Mouse (Mus musculus) left cerebral cortex, postnatal 4 days (tissue): ENCODE data around the gene Abhd17b. TPM values are rescaled to one million over a fixed set of nuclear protein-coding genes. Genes with fewer than 3 reads are reported as not detected.
"Not testable (repeated sequence)": the region's sequence is repeated elsewhere in the genome, so short reads cannot be mapped to it uniquely, and the experiment has no call there.

ENCODE experiments used
- DNase-seq: peaks from one replicate; pipeline ENCODE4 v3.0.0-alpha.2; 2022
- intact Hi-C: fragments of 180-260 bp; cut with DNase I; formaldehyde crosslinking; loops from one replicate; pipeline ENCODE4 v1.15.1; 2025
- total RNA-seq, 2 experiments: library from RNA; stranded (reverse); gene quantifications; 2 replicates each; pipeline ENCODE4 v1.2.3; 2021

The Abhd17b gene
- total RNA-seq: 10 to 100 TPM; 51.1 to 52.9 TPM

DNA sequence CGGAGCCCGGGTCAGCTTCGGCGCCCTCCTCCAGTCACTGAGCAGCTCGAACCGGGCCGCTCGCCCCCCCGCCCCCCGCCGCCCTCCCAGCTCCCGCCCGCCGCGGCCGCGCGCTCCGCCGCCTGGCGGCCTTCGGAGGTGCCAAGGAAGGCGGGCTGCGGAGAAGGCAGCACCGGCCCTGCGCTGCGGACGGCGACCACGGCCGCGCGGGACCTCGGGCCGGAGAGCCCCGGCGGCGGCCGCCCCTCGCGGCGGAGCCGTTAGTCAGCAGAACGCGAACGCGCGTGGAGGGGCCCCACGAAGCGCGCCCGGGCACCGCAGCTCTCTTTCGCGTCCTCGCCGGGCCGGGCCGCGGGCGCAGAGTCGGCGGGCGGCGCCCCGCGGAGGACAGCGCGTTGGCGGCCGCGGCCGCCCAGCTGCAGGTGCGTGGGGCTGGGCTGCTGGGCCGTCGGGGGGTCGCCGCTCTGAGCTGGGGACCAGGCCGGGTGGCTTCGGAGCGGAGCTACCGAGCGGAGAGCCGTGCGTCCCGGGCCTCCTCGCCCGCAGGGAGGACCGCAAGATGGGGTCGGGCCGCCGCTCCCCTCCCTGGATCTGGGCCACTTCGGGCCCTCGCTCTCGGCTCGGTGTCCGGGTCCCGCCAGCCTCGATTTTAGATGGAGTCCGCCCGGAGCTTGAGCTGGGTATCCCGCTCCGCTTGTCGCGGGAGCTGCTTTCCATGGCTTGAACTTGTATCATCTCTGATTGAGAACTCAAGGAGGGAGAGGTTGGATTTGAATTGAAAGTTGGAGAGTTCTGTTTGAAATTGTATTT, at the start of gene Abhd17b:
TSS of gene Abhd17b (plus strand) at position 14 of the 810 bp plus-strand sequence.
- intact Hi-C loops: loop anchor here (5.0 kb wide), 1 partner anchor 81 kb away; no protein-coding TSS in a partner anchor
- DNase-seq: peak; percentile 67

DNA sequence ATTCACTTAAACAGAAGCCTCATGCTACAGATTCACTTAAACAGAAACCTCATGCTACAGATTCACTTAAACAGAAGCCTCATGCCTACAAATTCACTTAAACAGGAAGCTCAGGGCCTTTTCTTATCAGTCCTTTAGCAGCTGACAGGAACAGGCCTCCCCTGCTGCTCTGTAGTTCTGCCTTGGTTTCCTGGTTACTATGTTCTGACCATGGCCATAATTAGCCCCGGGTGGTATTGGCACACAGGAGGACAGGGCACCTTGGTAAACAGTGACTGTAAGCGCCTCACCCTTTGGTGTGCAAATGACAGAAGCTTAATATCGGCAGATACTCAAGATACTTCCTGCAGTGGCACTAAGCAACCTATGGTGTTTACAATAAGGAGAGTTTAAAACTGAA, 49.1 kb upstream of the Abhd17b start:
- intact Hi-C loops: no loop called here
- no peak for DNase-seq

DNA sequence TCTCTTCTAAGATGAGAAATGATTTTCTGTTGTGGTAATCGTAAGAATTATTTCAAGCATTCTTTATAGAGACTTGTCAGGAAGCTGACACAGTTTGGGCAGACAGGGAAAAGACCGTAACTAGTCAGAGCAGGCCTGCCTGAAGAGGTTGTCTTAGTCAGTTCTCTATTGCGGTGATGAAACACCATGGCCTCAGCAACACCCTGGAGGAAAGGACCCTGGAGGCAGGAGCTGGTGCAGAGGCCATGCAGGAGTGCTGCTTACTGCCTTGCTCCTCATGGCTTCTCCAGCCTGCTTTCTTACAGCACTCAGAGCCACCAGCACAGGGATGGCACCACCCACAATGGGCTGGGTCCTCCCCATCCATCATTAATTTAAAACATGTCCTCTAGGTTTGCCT, 47.7 kb upstream of the Abhd17b start:
- no peak for DNase-seq
- intact Hi-C loops: no loop called here

DNA sequence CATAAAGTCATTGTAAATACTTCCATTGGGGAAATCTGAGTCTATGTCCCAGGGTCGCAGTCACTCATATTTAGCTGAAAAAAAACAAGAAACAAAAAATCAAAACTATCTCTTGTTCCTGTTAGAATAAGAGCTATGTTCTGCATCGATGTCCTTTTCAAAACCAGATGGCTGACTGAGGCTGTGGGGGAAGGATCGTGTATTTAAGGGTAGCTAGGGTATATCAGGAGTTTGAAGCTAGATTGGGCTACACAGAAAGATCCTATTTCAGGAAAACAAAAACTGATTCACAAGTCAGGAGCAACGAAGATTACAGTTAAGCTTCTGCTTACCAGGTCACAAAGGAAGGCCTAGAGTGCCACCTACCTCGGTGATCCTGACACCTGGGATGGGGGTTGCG, 42.7 kb upstream of the Abhd17b start:
- no peak for DNase-seq
- intact Hi-C loops: no loop called here

DNA sequence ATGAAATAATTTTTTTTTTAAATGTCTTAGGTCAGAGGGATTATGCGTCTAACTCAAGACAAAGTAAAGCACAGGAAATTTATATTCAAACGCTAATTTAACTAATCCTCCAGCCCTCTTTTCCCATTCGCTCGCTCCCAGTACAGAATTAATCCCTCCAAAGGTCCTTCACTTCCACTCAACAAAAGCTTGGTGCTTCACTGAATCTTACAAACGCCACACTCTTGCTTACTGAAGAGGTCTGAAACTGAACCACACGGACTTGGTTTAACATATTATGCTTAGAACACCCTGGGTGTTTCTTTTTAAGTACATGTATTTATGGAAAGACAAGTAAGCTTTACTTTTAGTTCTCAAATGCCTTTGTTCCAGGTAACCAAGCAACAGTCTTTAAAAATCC, 41.7 kb upstream of the Abhd17b start:
- intact Hi-C loops: no loop called here
- no peak for DNase-seq

DNA sequence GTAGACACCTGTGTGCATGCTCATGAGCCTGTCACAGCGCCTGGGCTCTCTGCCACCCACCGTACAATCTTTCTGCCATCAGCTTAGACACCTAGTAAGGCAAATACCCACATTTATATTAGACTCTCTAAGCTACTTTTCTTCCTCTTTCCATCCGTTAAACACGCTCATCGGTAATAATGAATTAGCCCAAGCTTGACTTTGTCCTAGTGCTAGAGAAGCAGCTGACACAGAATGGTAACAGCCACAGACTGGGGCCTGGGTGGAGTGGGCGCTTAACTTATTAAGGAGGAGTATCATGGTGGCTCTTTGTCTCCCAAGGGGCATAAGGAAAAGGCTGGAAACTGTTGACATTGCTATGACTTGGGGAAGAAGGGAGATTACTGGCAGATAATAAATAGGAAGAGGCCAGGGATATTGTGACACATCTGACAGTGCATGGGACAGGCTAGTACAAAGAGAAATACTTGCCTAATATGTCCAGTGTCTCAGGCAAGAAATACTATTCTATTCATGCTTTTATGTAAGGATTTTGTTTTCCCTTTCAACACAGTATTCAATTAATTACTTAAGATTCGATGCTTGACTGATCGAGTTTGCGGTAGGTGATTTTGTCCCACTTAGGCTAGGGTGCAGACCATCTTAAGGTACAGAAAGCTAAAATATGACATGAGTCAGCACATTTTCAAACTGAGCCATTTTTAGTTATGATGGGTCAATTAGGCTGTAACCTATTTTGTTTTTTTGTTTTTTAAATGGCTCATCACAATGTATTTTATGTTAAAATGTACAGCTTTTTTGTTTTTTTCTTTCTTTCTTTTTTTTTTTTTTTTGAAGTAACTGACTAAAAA, 41.0 kb upstream of the Abhd17b start:
- intact Hi-C loops: no loop called here
- no peak for DNase-seq

DNA sequence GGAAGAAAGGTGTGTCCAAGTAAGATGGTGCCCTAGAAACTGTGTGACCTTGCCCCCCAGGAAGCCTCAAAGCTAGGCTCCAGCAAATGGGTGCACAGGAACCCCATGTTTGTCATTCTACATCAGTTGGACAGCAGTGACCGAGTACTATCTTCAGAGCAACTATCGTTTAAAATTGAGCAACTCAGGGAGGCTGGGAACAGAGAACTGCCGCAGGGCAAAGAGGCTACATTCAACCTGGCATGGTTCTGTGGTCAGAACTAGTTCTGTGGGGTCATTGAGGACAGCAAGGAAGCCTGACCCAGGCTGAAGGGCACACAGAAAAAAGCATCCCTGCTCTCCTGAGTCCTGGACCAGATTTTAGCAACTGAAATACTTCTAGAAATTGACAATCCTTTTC, 37.2 kb upstream of the Abhd17b start:
- no peak for DNase-seq
- intact Hi-C loops: no loop called here

DNA sequence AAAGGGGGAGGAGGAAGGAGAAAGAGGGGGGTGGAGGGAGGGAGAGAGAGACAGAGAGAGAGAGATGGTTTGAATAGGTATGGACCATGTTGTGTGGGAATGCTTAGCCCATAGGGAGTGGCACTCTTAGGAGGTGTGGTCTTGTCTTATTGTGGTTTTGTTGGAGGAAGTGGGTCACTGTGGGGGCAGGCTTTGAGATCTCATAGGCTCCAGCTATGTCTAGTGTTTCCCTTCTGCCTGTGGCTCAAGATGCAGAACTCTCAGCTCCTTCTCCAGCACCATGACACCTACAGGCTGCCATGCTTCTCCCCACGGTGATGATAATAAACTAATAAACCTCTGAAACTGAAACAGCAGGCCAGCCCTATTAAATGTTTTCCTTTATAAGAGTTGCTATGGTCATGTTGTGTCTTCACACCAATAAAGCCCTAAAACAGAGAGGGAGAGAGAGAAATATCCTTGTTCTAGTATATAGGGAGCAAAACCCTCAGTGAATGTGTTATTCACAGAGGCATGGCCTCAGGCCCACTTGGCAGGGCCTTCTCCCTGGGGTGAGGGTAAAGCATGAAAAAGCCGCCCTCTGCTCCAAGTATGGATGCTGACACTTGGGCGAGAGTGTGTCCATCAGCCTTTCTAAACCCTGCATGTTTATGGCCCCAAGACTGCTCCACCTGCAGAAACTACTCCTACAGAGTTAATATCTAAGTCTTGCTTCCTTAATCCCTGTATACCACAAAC, 29.4 kb upstream of the Abhd17b start:
- intact Hi-C loops: no loop called here
- peak; percentile 60 for DNase-seq

DNA sequence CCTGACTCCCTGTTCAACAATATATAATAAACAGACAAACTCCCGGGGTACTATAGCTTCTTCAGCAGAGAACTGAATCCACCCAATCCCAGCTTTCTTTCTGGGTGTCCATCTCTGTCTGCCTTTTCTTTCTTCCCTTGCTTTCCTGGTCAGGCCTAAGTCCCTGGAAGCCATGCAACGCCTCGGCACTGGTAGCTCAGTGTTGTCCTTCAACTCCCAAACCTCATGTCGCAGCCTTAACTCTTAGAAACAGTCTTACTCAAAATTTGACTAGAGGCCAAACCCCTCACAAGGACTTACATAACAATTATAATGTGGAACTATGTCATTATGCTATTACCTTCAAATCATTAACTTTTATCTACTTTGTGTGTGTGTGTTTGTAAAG, 28.8 kb upstream of the Abhd17b start:
- intact Hi-C loops: no loop called here
- DNase-seq: no peak

DNA sequence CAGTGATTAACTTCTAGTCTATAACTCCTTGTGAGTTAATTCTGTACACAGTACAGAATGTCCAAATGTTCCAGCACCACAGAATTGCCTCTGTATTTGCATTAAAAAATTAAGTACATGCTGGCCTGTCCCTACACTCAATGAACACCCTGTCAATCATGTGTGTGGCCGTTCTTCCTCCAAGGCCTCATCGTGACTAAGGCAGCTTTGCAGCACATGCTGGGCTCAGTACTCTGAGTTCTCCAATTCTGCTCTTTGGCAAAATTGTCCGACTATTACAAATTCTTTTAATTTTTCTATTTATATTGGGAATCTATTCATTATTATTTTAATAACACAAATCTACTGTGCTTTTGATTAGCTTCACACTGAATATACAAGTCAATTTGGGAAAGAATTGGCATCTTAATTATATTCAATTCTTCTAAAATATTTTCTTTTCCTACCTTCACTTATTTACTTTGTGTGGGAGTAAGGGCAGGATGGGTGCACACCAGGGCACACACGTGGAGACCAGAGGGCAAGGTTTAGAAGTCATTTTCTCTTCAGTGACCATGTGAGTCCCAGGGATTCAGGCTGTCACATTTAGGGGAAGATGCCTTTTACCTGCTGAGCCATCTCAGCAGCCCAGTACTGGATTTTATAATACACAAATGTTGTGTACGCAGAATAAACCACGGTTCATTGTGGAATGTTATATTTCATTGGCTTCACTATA, 26.6 kb upstream of the Abhd17b start:
- no peak for DNase-seq
- intact Hi-C loops: no loop called here

DNA sequence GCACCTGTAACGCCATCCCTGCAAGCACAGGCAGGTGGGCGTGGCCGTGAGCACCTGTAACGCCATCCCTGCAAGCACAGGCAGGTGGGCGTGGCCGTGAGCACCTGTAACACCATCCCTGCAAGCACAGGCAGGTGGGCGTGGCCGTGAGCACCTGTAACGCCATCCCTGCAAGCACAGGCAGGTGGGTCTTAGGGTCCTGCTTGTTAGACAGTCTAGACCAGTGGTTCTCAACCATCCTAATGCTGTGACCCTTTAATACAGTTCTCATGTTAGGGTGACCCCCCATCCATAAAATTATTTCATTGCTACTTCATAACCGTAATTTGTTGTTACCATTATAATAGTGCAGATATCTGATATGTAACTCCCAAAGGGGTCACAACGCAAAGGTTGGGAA, 24.5 kb upstream of the Abhd17b start:
- DNase-seq, intact Hi-C loops: not testable (repeated sequence)

DNA sequence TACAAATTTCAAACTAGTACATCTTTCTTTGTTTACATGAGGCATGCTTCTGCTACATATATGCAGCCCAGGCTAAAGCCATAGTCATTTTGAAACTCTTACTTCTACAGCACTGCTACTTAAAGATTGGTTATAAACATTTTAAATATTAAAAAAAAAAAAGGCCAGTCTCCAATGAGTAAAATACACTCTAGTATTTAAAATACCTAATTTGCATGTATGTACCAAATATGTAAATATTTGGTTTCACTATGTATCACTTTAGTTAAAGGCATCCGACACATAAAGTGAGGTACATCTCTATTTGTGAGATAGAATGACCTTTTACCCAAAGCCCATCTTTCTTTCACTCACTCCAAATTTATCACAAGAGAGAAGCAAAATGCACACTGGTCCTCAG, 24.0 kb upstream of the Abhd17b start:
- DNase-seq: no peak
- intact Hi-C loops: no loop called here

DNA sequence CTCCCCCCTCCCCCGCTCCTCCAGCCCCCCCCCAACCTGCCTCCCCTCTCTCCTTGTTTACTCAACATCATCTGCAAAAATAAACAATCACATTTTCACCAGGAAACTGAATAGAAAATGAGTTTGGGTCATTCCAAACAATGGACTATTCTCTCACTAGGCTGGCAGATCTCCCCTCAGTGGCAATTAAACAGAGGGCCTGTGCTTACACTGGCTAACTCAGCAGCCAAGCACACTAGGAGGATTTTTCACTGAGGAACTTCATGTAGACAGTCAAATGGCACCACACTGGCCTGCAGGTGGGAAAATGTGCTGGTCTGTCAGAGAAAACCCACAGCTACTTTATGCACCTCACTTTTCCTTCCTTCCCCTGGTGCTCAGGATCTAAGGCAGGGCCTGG, 23.5 kb upstream of the Abhd17b start:
- intact Hi-C loops: no loop called here
- DNase-seq: no peak

DNA sequence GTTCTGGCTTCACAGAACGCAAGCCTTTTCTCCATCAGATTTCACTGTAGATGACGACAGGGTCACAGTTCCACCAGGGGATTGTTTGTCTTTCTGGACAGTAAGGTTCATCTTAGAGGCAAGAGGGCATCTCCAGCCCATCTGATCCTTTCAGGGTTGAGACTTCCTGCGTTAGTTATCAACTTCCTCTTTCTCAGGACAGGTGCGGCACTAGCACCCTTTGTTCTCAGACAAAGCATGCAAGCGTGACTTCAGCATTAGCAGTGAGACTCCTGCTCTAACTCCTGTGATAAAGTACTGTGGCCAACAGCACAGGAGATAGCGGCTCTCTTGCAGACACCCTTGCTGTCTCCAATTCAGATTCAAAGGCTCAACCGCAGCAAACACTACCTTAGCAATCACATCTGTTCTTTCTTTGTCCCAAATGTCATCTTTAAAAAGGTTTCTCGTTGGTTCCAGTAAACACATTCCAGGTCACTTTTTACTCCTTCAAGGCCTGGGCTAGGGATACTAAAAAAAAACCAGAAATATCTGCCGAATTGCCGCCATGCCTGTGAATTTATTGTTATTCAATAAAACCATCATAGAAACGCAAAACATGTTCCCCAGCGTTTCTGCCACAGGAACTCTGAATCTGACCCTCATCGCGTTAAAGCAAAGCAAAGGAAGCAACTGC, 22.2 kb upstream of the Abhd17b start:
- no peak for DNase-seq
- intact Hi-C loops: no loop called here

DNA sequence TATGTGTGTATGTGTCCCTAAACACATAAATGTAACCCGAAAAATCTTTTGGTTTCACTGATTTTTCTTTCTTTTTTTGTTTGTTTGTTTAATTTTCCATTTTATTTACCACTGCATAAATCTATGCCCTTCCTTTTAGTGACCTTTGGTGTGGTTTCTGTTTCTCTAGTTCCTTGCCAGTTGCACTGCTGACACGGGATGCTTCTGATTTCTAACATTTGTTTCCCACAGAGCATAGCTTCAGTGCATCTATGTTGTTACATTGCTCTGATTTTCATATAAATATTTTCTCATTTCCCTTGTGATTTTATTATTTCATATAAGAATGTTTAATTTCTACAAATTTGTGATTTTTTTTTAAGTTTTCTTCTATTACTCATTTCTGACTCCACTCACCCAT, 17.6 kb upstream of the Abhd17b start:
- no peak for DNase-seq
- intact Hi-C loops: no loop called here

DNA sequence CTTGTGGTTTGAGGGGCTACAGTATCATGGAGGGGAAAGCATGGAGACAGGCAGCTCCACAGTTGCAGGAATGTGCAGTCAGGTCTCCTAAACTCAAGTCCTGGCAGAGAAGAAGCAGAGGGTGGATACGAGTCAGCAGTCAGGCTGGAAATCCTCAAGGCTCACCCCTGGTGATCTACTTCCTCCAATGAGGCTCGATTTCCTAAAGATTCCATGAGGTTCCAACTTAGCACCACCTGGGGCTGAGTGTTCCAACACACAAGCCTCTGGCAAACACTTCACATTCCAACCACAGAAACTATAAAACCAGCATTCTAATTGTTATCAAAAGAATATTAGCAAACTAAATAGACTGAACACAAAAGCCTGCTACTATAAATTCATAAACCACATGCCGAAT, 16.1 kb upstream of the Abhd17b start:
- no peak for DNase-seq
- intact Hi-C loops: no loop called here

DNA sequence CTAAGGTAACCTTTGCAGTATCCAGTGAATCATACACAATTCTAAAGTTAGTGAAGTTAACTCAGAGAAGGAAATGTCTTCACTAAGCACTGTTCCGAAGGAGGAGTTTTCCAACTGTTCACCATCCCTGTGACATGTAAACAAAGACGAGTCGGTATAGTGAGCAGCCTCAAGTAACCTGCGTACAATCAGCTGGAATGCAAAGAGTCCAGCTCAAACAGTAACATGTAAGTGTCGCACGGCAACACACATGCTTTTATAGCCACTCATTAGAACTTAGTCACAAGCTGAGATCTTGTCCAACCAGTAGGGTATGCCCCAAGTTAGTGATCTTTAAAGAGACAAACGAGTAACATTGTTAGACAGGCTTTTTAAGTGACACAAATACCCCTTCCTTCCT, 15.3 kb upstream of the Abhd17b start:
- intact Hi-C loops: no loop called here
- no peak for DNase-seq

DNA sequence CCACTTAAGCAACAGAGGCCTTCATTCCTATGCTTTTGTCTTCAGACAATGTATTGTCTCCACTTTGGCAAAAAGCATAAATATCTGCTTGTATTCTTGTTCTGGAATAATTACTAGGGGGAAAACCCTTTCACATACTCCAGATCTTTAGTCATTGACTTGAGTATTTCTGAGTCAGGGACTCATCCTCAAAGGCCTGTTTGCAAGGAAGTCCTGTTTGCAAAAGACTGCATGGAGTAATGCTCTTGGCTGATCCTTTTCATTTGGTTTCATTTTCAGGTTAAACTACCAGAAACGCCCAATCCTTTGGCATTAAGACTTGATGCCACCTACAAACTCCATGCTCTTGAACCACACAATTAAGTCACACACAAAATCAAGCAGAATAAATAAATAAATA, 9.1 kb upstream of the Abhd17b start:
- DNase-seq: no peak
- intact Hi-C loops: no loop called here

DNA sequence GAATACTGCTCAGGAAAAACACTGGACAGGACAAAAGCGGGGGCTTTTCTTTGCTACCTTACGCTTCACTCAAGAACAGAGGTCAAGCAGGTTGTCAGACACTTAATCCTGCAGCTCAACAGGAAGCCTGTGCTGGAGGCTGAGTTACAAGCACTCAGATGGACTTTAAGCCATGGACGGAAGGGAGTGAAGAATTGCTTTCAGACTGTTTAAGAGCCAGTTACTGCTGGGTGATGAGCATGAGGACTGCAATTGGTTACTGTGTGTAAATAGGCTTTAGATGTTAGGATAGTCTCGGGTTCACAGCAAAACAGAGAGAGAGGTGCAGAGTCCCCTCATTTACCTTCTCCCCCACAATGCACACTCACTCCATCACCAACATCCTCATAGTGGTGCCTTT, 7.7 kb upstream of the Abhd17b start:
- intact Hi-C loops: no loop called here

DNA sequence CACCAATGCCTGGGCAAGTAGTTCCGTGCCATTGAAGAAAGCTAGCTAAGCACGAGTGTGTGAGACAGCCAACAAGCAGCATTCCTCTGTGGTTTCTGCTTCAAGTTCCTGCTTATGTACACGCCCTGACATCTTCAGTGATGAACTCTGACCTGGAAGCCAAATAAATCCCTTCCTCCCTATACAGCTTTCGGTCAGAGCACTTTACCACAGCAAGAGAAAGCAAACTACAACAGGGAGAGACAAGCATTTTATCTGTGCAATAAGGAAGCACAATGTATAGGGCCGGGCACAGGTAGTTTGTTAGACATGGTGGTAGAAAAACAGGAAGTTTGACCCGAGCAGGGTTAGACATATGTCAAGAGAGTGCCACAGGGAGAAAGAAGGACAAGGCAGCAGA, 6.8 kb upstream of the Abhd17b start:
- intact Hi-C loops: no loop called here
- no peak for DNase-seq

More for the DNA sequence above, 7.7 kb upstream of the Abhd17b start:
- DNase-seq: no peak
